Mouse (Mus musculus): ENCODE measurements at regions not wholly inside any gene's neighbourhood (a gene's known extent, or its start where the extent isn't known, plus 50 kb on each side); places are given as distances from the start of the nearest gene placed in this dataset.

DNA sequence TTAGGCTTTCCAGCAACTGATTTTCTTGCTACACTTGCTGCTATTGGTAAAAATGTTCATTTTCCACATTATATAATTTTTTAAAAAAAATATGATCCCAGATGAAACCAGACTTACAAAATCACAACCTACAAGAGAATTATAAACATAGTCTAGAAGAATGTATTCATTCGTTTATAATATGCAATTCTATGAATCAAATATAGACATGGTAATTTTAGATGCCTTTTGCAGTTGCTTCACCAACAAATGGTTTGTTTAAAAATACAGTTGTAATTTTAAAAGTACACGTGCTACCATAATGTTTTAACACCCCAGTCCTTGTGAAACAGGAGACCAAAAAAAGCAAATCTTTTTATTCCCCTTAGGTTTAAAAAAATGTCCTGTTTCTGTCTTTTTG, 122.4 kb upstream of the Csl start:
- TF ChIP-seq CTCF (conservative IDR thresholded peaks at IDR 0.05; ENCODE audit: insufficient read depth, insufficient read length, low read depth, low read length) = no peak
- no peak for TF ChIP-seq POLR2A (IDR thresholded peaks at IDR 0.05; ENCODE audit: low read depth, low read length)
